Mouse (Mus musculus): ENCODE data around the gene Oxct2b. TPM values are rescaled to one million over a fixed set of nuclear protein-coding genes. Genes with fewer than 3 reads are reported as not detected.
A peak's percentile ranks its signal among the peaks of the same experiment; 100 is the strongest.
"Not testable (repeated sequence)": the region's sequence is repeated elsewhere in the genome, so short reads cannot be mapped to it uniquely, and the experiment has no call there.

Gene Oxct2b
- total RNA-seq (2014; fragmentation: Nextera tagmentation): 1.7 TPM in 1 of 2 replicates, not detected in the other
- not detected in 2 replicates for total RNA-seq (2017)

DNA sequence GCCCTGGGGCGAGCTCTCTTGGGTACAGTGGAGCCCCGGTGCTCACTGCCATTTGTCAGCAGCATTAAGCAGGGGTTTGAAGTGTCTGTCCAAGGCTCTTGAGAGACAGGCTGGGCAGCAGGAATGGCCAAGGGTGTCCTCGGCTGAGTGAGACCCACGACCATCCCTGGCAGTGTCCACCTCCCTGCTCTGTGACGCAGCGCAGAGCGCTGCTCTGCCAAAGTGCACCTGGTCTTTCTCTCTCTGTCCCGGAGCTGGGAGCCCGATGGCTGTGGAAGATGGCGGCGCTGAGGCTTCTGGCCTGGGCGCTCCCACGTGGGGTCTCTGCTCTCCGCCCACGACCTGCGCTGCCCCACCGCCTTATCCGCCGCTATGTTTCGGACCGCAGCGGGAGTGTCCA lies at the start of gene Oxct2b:
Gene Oxct2b (plus strand): TSS at position 256 of the 400 bp plus-strand sequence.
- ATAC-seq (replicated peaks; ENCODE audit: poor library complexity, severe bottlenecking): 0 out of 2 replicates have a peak, but pooled peaks have one; percentile 5

GRCm38 (mm10) chr4:123068646-123069045 lies 47.4 kb upstream of the Oxct2b start:
- ATAC-seq (replicated peaks; ENCODE audit: poor library complexity, severe bottlenecking): no peak

DNA sequence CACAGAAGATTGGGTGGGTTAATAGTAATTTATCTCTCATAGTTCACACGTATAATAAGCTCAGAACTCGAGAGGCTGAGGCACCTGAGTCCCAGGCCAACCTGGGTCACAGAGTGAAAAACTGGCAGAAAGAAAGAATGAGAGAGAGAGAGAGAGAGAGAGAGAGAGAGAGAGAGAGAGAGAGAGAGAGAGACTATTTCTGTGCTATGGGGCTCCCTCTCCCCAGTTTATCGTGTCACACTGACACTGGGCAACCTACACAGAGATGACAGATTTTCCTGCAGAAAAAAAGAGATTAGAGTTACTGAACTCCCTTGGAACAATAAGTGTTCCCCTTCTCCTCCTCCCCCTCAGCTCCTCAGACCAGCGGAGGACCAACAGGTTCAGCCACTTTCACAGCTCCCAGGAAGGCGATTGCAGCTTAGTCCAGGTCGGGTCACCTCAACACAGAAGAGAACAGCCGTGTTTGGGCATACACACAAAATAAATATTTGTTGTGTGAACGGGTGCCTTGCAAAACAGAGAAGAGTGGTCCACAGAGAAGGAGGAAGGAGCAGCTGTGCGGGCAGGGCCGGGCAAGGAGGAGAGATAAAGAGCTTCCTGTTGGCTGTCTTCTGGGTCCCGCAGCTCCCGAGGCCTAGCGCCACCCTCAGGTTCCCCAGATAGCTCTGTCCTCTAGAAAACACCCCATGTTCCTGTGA lies 44.6 kb upstream of the Oxct2b start:
- ATAC-seq (replicated peaks; ENCODE audit: poor library complexity, severe bottlenecking): peak; percentile 97

DNA sequence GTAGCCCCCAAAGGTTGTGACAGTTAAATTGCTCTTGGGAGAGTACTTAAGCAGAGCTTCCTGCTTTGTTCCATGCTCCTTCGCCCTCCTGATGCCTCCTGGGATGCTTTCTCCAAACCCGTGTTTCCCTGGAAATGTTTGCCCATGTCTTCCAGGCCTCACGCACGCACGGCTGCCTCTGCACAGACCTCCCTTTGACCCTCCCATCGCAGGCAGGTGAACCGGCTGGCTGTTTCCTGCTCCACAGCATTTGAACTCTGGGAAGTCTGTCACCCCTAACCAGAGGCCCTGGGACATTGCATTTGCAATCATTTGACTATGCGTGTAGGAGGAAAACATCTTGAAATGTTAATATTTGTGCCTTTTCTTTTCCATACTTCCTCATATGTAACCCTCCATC lies 39.1 kb upstream of the Oxct2b start:
- no peak for ATAC-seq (replicated peaks; ENCODE audit: poor library complexity, severe bottlenecking)

DNA sequence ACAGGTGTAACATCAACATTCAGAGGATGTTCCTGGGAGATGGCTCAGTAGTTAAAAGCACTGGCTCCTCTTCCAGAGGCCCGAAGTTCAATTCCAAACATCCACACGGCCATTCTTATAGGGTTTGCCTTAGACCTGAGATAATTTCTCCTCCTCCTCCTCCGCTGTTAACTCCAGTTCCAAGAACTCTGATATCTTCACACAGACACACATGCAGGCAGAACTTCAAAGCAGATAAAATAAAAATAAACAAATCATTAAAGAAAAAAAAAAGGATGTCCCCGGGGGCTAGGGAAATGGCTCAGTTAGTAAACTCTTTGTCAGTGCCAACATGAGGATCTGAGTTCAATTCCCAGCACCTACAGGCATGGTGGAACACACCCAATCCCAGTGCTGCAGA lies 37.8 kb upstream of the Oxct2b start:
- ATAC-seq (replicated peaks; ENCODE audit: poor library complexity, severe bottlenecking): no peak

- no peak for ATAC-seq (replicated peaks; ENCODE audit: poor library complexity, severe bottlenecking)
These were observed 35.3 kb upstream of the Oxct2b start for GRCm38 (mm10) chr4:123080791-123081190.

DNA sequence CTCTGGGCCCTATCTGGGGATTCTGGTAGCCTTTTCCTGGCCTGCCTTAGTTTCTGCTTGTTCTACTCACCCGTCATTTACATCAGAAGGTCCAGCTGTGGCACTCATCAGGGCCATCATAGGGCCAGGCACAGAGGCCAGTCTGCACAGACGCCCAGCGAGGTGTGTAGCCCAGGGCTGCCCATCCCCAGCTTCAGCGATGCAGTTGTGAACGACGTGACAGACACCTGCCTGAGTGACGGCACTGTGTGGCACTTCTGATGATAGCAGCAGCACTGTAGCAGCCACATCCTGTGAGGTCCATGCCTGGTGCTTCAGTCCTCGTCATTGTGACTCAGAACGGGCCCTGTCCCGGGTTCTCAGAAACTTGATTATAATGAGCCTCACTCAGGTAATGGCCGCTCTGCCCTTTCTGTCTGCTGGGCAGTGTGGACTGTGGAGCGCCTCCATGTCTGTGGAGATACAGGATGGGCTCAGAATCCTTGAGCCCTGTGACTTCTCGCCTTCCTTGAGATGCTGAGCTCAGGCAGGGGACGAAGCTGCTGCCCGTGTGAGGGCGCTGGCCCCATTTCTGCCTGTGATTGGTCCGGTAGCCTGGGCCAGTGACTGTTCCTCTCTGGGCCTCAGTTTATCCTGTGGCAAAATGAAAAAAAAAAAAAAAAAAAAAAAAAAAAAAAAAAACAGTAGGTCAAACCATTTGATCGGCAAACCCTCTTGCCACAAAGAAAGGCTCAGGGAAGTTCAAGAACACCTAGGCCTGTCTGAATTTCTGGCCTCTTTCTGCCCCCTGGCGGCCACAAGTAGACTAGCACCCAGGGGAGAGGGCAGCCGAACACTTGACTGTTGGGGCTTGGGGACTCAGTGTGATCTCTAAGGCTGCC lies 33.5 kb upstream of the Oxct2b start:
- ATAC-seq (replicated peaks; ENCODE audit: poor library complexity, severe bottlenecking): peak; percentile 90

DNA sequence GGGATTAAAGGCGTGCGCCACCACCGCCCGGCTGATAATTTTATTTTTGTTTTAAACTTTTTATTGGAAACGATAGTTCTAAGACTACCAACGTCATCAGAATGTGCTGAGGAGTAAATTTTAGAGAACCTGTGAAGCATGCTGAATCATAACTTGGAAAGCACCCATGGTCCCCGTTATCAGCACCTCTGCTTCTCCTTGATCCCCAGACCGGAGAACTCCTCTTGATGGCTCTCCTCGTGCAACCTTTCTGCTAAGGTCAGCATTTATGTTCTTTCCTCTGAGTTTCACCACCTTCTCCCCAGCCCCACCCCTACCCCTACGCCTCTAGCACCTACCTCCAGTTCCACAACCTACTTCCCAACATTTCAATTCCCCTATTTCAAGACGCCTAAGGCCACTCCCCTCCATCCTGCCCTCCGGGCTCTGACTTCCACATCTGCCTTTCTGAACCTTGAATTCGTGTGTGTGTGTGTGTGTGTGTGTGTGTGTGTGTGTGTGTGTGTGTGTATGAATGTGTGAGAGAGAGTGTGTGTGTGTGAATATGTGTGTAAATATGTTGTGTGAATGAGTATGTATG lies 32.7 kb upstream of the Oxct2b start:
- ATAC-seq (replicated peaks; ENCODE audit: poor library complexity, severe bottlenecking): peak; percentile 60

DNA sequence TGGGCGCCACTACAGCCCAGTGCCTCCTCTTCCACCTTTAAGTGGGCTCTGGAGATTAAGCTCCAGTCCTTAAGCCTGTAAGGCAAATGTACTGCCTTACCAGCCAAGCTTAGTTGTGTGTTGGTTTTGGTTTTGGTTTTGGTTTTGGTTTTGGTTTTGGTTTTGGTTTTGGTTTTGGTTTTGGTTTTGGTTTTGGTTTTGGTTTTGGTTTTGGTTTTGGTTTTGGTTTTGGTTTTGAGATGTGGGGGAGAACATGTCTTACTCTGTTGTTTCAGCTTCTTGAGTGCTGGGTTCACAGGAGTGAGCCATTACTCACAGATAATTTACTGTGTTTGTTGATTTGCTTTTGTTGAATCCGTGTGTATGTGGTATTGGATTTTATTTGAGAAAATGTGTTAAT lies 30.8 kb upstream of the Oxct2b start:
- ATAC-seq (replicated peaks; ENCODE audit: poor library complexity, severe bottlenecking): no peak

GRCm38 (mm10) chr4:123086381-123086780 lies 29.7 kb upstream of the Oxct2b start:
- ATAC-seq (replicated peaks; ENCODE audit: poor library complexity, severe bottlenecking): no peak

GRCm38 (mm10) chr4:123092621-123093020 lies 23.4 kb upstream of the Oxct2b start:
- ATAC-seq (replicated peaks; ENCODE audit: poor library complexity, severe bottlenecking): no peak

- no peak for ATAC-seq (replicated peaks; ENCODE audit: poor library complexity, severe bottlenecking)
These were observed 22.8 kb upstream of the Oxct2b start for GRCm38 (mm10) chr4:123093064-123093776.

DNA sequence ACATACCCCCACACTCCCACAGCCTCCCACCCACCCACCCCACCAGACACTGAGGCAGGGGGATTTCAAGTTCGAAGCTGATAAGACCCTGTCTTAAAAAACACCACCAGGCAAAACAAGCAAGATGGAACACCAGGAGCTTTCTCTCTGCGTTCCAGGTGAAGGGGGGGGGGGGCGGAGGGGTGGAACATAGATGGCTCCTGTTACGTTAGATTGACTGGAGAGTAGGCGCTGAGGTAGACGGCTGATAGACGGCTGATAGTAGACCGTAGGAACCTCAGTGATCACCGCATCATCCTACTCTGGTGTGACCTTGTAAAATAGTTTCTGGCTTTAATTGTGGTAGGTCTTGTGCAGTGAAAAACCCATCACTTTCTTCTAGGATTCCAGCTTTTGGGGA lies 22.2 kb upstream of the Oxct2b start:
- no peak for ATAC-seq (replicated peaks; ENCODE audit: poor library complexity, severe bottlenecking)

GRCm38 (mm10) chr4:123104651-123105450 lies 11.2 kb upstream of the Oxct2b start, which contains the start of gene Bmp8b:
Gene Bmp8b, plus strand, starts transcription at chr4:123105165.
- ATAC-seq (replicated peaks; ENCODE audit: poor library complexity, severe bottlenecking): peak; percentile 38

GRCm38 (mm10) chr4:123105451-123105790 lies 10.6 kb upstream of the Oxct2b start:
- peak; percentile 21; the same call in 1 of the 2 replicates for ATAC-seq (replicated peaks; ENCODE audit: poor library complexity, severe bottlenecking)

DNA sequence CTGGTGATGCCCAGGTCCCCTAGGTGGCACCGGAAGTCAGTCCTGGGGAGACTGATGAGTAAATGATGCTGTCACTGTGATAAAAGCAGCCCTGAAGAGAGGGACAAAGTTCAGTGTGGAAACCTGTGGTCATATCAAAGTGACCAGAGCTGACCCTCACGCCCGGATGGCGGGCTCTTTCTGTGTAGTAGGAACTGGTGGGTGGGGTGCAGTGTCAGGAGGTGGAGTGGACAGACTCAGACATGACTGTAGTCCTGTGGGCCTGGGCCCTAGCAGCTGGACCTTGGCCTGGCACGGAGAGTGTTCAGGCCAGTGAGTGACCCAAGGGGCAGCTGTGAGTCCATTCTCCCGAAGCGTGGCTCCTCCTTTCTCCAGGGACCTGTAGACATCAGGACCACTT lies 10.1 kb upstream of the Oxct2b start:
- not testable (repeated sequence) for ATAC-seq (replicated peaks; ENCODE audit: poor library complexity, severe bottlenecking)

DNA sequence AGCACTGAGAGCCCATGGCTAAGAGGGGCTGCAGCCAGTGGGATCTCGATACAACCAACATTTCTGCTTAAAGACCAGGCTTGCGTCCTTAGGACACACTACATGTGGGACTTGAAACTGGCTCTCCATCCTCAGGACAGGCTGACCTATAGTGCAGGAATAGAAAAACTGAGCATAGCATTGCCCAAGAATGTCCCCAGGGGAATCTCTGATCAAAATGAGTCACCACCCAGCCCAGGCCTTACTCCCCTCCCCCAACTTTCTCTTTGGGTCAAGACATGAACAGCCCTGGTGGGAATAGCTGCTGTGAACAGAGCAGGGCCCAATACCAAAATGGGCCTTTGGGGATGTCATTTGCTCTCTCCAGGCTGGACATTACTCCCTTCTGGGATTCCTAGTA lies 9.2 kb upstream of the Oxct2b start:
- ATAC-seq (replicated peaks; ENCODE audit: poor library complexity, severe bottlenecking): no peak

DNA sequence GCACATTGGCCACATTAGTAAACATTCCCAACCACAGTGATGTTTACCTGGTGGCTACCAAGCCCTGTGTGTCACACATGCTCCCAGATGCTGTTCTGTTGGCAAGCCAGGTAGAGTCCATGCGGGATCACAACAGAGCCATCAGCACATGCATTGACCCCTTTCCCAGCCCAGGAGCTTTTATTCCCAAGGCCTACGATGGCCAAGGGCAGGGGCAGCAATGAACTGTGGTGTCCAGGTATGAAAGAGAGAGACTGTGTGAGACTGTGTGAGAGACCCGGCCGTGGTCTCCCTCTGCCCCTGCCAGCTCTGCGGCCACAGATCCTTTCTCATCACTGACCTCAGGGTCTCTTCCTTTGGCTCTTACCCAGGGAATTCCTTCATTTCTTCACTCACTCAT lies 8.0 kb upstream of the Oxct2b start:
- no peak for ATAC-seq (replicated peaks; ENCODE audit: poor library complexity, severe bottlenecking)

DNA sequence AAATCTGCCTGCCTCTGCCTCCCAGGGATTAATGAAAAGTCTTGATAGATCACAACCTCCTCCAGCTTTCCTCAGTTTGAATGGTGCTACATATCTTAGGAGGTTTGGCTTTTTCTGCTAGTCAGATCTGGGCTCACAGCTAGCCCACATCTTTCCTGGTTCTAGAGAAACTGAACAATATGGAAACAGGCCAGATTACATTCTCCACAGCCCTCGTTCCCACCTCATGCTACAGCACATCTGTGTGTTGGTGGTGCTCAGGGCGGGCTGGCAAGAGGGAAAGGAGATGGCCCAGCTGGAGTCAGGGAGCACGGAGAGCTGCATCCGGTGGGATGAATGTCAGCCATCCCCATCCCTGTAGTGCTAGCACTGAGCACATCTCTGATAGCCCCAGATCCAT lies 5.3 kb upstream of the Oxct2b start:
- ATAC-seq (replicated peaks; ENCODE audit: poor library complexity, severe bottlenecking): no peak

Data from granulocyte monocyte progenitor cell, adult 5-6 weeks (primary cell).